ENCODE assay signal across 9 mouse cellular contexts in genomic region chr1:131107575-131108308, GRCm38 (mm10). TPM values are rescaled to one million over a fixed set of nuclear protein-coding genes. Genes with fewer than 3 reads are reported as not detected.
DNase-seq lines count a peak whose midpoint lies in the region; ATAC-seq lines count a peak whose summit lies in the region.
"Had no signal": no experiment of that assay in that cellular context is flagged by ENCODE, and none has a peak within 500 bp of the region (broad histone marks: within the 10 kb centered on the region; RNA-seq: fewer than 3 reads in every experiment).

No protein-coding gene starts in this region.

- H3K9ac ChIP-seq in heart, embryonic 14.5 days (ENCODE audit: low read length), result peak overlapping the region; percentile 19; the same call in 1 of the 2 replicates
- no peak overlapping the region for H3K9ac ChIP-seq in hindbrain, embryonic 11.5 days (ENCODE audit: low read depth, low read length)
- H3K9ac ChIP-seq: hindbrain, embryonic 13.5 days had no signal

- 53% methylated on average over 10 of the region's 10 CpGs for WGBS in embryonic facial prominence, embryonic 10.5 days
- WGBS in heart, embryonic 14.5 days, result 36% methylated on average over 10 of the region's 10 CpGs
- WGBS in hindbrain, embryonic 11.5 days, result 60% methylated on average over 9 of the region's 10 CpGs

- no peaks in the 10 kb centered on the region for H3K9me3 ChIP-seq in embryonic facial prominence, embryonic 10.5 days
- H3K9me3 ChIP-seq in heart, embryonic 14.5 days (ENCODE audit: control insufficient read depth, low read length), result no peaks in the 10 kb centered on the region
- no peaks in the 10 kb centered on the region for H3K9me3 ChIP-seq in hindbrain, embryonic 11.5 days (ENCODE audit: control insufficient read depth, low read length)
- H3K9me3 ChIP-seq: hindbrain, embryonic 13.5 days had no signal

- no peak overlapping the region for H3K4me3 ChIP-seq in embryonic facial prominence, embryonic 10.5 days
- no peak overlapping the region for H3K4me3 ChIP-seq in heart, embryonic 14.5 days (ENCODE audit: control insufficient read depth in 1 of 2, insufficient read depth in 1 of 2, low read depth in 1 of 2, low read length in 2 of 2)
- H3K4me3 ChIP-seq in hindbrain, embryonic 11.5 days (ENCODE audit: low read depth, low read length), result no peak overlapping the region
- H3K4me3 ChIP-seq: hindbrain, embryonic 13.5 days had no signal

- H3K4me2 ChIP-seq in heart, embryonic 14.5 days (ENCODE audit: low read length), result no peak overlapping the region
- H3K4me2 ChIP-seq in hindbrain, embryonic 11.5 days (replicated peaks; ENCODE audit: low read depth, low read length), result no peak overlapping the region
- H3K4me2 ChIP-seq: hindbrain, embryonic 13.5 days had no signal

- H3K27ac ChIP-seq in embryonic facial prominence, embryonic 10.5 days (replicated peaks), result peak overlapping the region; percentile 20
- peak overlapping the region; percentile 71 to 78 for H3K27ac ChIP-seq in heart, embryonic 14.5 days (replicated peaks in 1 of 2; ENCODE audit: control insufficient read depth in 1 of 2, insufficient read depth in 1 of 2, low read depth in 2 of 2, low read length in 2 of 2)
- H3K27ac ChIP-seq in hindbrain, embryonic 11.5 days (ENCODE audit: low read depth, low read length), result no peak overlapping the region
- H3K27ac ChIP-seq: hindbrain, embryonic 13.5 days had no signal

- peak; percentile 52 for DNase-seq in embryonic facial prominence, embryonic 10.5 days (ENCODE audit: low spot score)
- peak; percentile 61 to 76 for DNase-seq in kidney, postnatal 4 days
- peak; percentile 88 for DNase-seq in lung, postnatal 25 days (ENCODE audit: low spot score)
- DNase-seq in hindbrain, embryonic 11.5 days (ENCODE audit: low spot score), result no peak
- no peak for DNase-seq in cerebellum, adult 9-11 months
- DNase-seq: midbrain, embryonic 14.5 days had no signal

- peaks cover 18% of the 10 kb centered on the region for H3K4me1 ChIP-seq in embryonic facial prominence, embryonic 10.5 days
- peaks cover 32 to 50% of the 10 kb centered on the region in 2 experiments for H3K4me1 ChIP-seq in heart, embryonic 14.5 days (ENCODE audit: control insufficient read depth in 2 of 2, insufficient read depth in 2 of 2, low read length in 2 of 2)
- no peaks in the 10 kb centered on the region for H3K4me1 ChIP-seq in hindbrain, embryonic 11.5 days (replicated peaks; ENCODE audit: control insufficient read depth, insufficient read depth, low read length)
- H3K4me1 ChIP-seq: hindbrain, embryonic 13.5 days had no signal

- 0 out of 2 replicates have a peak, but pooled peaks have one; percentile 55 for ATAC-seq in heart, embryonic 14.5 days (ENCODE audit: insufficient number of reproducible peaks, insufficient read depth, low FRiP score, low read depth)
- no peak for ATAC-seq in hindbrain, embryonic 11.5 days (ENCODE audit: low FRiP score)
- ATAC-seq in cerebellum, adult (ENCODE audit: insufficient number of reproducible peaks, low FRiP score, low TSS enrichment), result no peak

- H3K27me3 ChIP-seq in embryonic facial prominence, embryonic 10.5 days (replicated peaks; ENCODE audit: low read depth, poor library complexity, severe bottlenecking), result no peaks in the 10 kb centered on the region
- no peaks in the 10 kb centered on the region for H3K27me3 ChIP-seq in heart, embryonic 14.5 days (ENCODE audit: control insufficient read depth, insufficient read depth, low read length)
- H3K27me3 ChIP-seq in hindbrain, embryonic 11.5 days (ENCODE audit: control insufficient read depth, insufficient read depth, low read length), result no peaks in the 10 kb centered on the region

- no peaks in the 10 kb centered on the region for H3K36me3 ChIP-seq in embryonic facial prominence, embryonic 10.5 days (replicated peaks)
- no peaks in the 10 kb centered on the region for H3K36me3 ChIP-seq in heart, embryonic 14.5 days (ENCODE audit: control insufficient read depth, insufficient read depth, low read length)
- H3K36me3 ChIP-seq in hindbrain, embryonic 11.5 days (ENCODE audit: control insufficient read depth, insufficient read depth, low read length), result no peaks in the 10 kb centered on the region
- H3K36me3 ChIP-seq: hindbrain, embryonic 13.5 days had no signal

RNA-seq across cellular contexts. Expression of gene Mapkapk2, which starts 10.1 kb away (rescaled TPM):
- 44.4 and 45.4 TPM in 2 replicates for polyA plus RNA-seq in embryonic facial prominence, embryonic 10.5 days (2016; fragmentation: Nextera tagmentation; extraction: Ambion mirVana)
- 59.9 and 96.1 TPM in 2 replicates for polyA plus RNA-seq in heart, embryonic 14.5 days (2014; fragmentation: Nextera tagmentation; extraction: Ambion mirVana)
- polyA plus RNA-seq in hindbrain, embryonic 11.5 days (2014; fragmentation: Nextera tagmentation; extraction: Ambion mirVana), result 39.8 and 43.7 TPM in 2 replicates

RNA-seq across cellular contexts. Expression of gene Dyrk3, which starts 30.4 kb away (rescaled TPM):
- polyA plus RNA-seq in embryonic facial prominence, embryonic 10.5 days (2016; fragmentation: Nextera tagmentation; extraction: Ambion mirVana), result 8.7 and 9.7 TPM in 2 replicates
- polyA plus RNA-seq in heart, embryonic 14.5 days (2014; fragmentation: Nextera tagmentation; extraction: Ambion mirVana), result 1.5 and 1.7 TPM in 2 replicates
- 10.6 and 11.6 TPM in 2 replicates for polyA plus RNA-seq in hindbrain, embryonic 11.5 days (2014; fragmentation: Nextera tagmentation; extraction: Ambion mirVana)

RNA-seq across cellular contexts. Expression of gene Eif2d, which starts 45.2 kb away (rescaled TPM):
- polyA plus RNA-seq in embryonic facial prominence, embryonic 10.5 days (2016; fragmentation: Nextera tagmentation; extraction: Ambion mirVana), result 66.9 and 70.3 TPM in 2 replicates
- polyA plus RNA-seq in heart, embryonic 14.5 days (2014; fragmentation: Nextera tagmentation; extraction: Ambion mirVana), result 49.6 and 50.2 TPM in 2 replicates
- 53.3 and 54.4 TPM in 2 replicates for polyA plus RNA-seq in hindbrain, embryonic 11.5 days (2014; fragmentation: Nextera tagmentation; extraction: Ambion mirVana)

Comparison
In these comparisons a context has a peak if more than half of its experiments do, and no peak if none do; other contexts are left out.
1. DNase-seq: peak in embryonic facial prominence, embryonic 10.5 days (single experiment), kidney, postnatal 4 days (2 of 2) and lung, postnatal 25 days (single experiment); none in hindbrain, embryonic 11.5 days (single experiment) and cerebellum, adult 9-11 months (single experiment).